Mouse (Mus musculus): Measurements from ENCODE around the gene Pex14.

GRCm38 (mm10) chr4:149103875-149104561 lies 4.3 kb upstream of the Pex14 start, which contains the start of gene Dffa:
- TF ChIP-seq POLR2A (IDR thresholded peaks at IDR 0.05; ENCODE audit: low read depth, low read length) (peak; percentile 58), CTCF (IDR thresholded peaks at IDR 0.05; ENCODE audit: borderline replicate concordance, insufficient read depth, low read length) (no peak)
